Mouse (Mus musculus) heart, adult 2 months (tissue): Measurements from ENCODE around the gene 2310033P09Rik. TPM values are rescaled to one million over a fixed set of nuclear protein-coding genes. Genes with fewer than 3 reads are reported as not detected.

ENCODE experiments used
- DNase-seq, 2 experiments: peaks; one replicate each; pipeline ENCODE4 v3.0.0; 2021
- H3K27ac ChIP-seq: fragments of 200-600 bp; 2 replicates; pipeline ENCODE4 v1.8.1; 2022
- H3K27me3 ChIP-seq: fragments of 200-500 bp; 2 replicates; pipeline ENCODE4 v1.6.1; 2012; ENCODE audit warnings: mild to moderate bottlenecking, low read length, inconsistent platforms, mixed read lengths; ENCODE audit not compliant: control insufficient read depth, insufficient read depth
- H3K36me3 ChIP-seq: fragments of 200-500 bp; 2 replicates; pipeline ENCODE4 v1.6.1; 2012; ENCODE audit warnings: low read length, inconsistent platforms; ENCODE audit not compliant: control insufficient read depth, insufficient read depth
- H3K4me1 ChIP-seq: fragments of 200-500 bp; 2 replicates; pipeline ENCODE4 v1.6.1; 2011; ENCODE audit warnings: low read length; ENCODE audit not compliant: control insufficient read depth, insufficient read depth
- H3K4me3 ChIP-seq: fragments of 200-600 bp; 2 replicates; pipeline ENCODE4 v1.8.1; 2022
- H3K79me2 ChIP-seq: fragments of 200-500 bp; replicated peaks from 2 replicates; pipeline ENCODE4 v1.6.1; 2012; ENCODE audit warnings: mild to moderate bottlenecking, inconsistent platforms, low read length, moderate library complexity, mixed read lengths; ENCODE audit not compliant: control insufficient read depth, insufficient read depth
- H3K9ac ChIP-seq: fragments of 200-500 bp; 2 replicates; pipeline ENCODE4 v1.6.1; 2012; ENCODE audit warnings: low read depth, mild to moderate bottlenecking, control low read depth, inconsistent platforms, low read length, mixed read lengths
- CTCF ChIP-seq: fragments of 200-600 bp; IDR thresholded peaks from 2 replicates; pipeline ENCODE4 v1.8.1; 2022; ENCODE audit warnings: antibody characterized with exemption, mild to moderate bottlenecking, moderate library complexity
- EP300 ChIP-seq: fragments of 200-500 bp; IDR thresholded peaks from 2 replicates; pipeline ENCODE4 v1.6.1; 2011; ENCODE audit warnings: low read depth, low read length, control low read depth; ENCODE audit not compliant: insufficient read depth
- POLR2A ChIP-seq: fragments of 200-500 bp; IDR thresholded peaks from 2 replicates; pipeline ENCODE4 v1.6.1; 2011; ENCODE audit warnings: mild to moderate bottlenecking, low read depth, low read length, control low read depth; ENCODE audit not compliant: insufficient read depth
- WGBS: fragments of 180-500 bp; shearing (Covaris S2); methylation state at CpG from one replicate; pipeline ENCODE4 v1.1.7; 2018; 5-methylcytosine and 5-hydroxymethylcytosine counted together
- intact Hi-C: fragments of 180-260 bp; cut with DNase I; formaldehyde crosslinking; loops from one replicate; pipeline ENCODE4 v1.15.1; 2025
- polyA plus RNA-seq: library from polyadenylated mRNA; depleted of rRNA; stranded (reverse); fragments of >200 nt; gene quantifications from 2 replicates; pipeline ENCODE4 v1.2.3, GENCODE M21; 2012
- total RNA-seq, 2 experiments: library from RNA; stranded (reverse); gene quantifications; 2 replicates each; pipeline ENCODE4 v1.2.3; 2021

2310033P09Rik gene
- total and polyA plus RNA-seq, 3 experiments: 8.4 to 12.1 (median 9.4) TPM

DNA sequence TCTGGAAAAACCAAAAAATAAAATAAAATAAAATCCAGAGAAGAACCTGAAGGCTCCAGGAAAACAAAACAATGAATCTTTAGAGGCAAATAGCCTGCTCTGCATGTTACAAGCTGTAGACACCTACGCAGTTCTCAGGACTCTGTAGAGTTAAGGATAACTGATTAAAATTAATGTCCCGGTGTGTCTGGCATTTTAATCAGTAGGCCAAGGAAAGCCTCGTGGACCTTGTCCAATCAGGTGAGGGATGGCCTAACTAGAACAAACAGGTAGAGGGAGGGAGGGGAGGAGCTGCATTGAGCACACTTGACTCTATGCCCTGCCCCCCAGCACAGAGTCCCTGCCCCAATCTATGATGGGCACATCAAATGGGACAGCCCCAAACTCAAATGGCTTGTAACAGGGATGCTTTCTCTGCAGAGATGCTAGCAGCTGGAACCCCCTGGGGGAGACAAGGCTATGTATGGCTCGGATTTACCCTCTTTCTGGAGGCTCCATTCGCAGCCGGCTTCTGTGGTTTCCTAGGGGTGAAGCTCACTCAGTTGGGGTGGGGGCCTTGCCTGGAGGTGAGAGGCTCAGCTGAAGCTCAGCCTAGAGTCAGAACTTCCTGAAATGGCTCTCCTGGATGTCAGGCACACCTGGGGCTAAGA is 33.8 kb upstream of the 2310033P09Rik start:
- H3K4me3 ChIP-seq: no peak overlapping the region
- TF ChIP-seq EP300 (no peak), POLR2A (no peak)
- H3K79me2 ChIP-seq: no peaks in the 10 kb centered on the region
- H3K9ac ChIP-seq: no peak overlapping the region
- intact Hi-C loops: no loop called here
- no peak overlapping the region for H3K27ac ChIP-seq
- H3K27me3 ChIP-seq: peaks cover 10% of the 10 kb centered on the region
- no peaks in the 10 kb centered on the region for H3K36me3 ChIP-seq
- DNase-seq: no peak
- no peaks in the 10 kb centered on the region for H3K4me1 ChIP-seq
- 70% methylated on average over 6 of the region's 6 CpGs for WGBS

DNA sequence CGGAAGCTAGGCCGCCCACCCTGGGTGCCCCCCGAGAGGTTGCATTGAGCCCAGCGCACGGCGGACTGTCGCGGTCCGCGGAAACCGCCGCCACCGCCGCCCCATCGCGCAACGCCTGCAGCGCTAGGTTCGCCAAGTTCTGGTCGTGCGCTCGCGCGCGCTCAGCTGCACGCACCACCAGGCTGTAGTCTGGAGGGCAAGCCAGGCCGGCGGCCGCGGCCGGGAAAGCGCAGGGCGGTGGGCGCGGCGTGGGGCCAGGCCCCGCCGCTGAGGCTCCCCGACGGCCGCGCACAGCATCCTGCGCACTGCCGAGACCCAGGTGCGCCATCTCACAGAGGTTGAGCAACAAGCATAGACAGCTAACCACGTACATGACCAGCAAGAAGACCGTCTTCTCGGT is 31.6 kb upstream of the 2310033P09Rik start:
- no peak overlapping the region for H3K9ac ChIP-seq
- peaks cover 10% of the 10 kb centered on the region for H3K27me3 ChIP-seq
- H3K79me2 ChIP-seq: no peaks in the 10 kb centered on the region
- DNase-seq: no peak
- intact Hi-C loops: no loop called here
- H3K4me3 ChIP-seq: no peak overlapping the region
- H3K36me3 ChIP-seq: no peaks in the 10 kb centered on the region
- no peaks in the 10 kb centered on the region for H3K4me1 ChIP-seq
- H3K27ac ChIP-seq: no peak overlapping the region
- TF ChIP-seq CTCF (no peak), POLR2A (no peak), EP300 (no peak)
- WGBS: 6% methylated on average over 48 of the region's 48 CpGs

DNA sequence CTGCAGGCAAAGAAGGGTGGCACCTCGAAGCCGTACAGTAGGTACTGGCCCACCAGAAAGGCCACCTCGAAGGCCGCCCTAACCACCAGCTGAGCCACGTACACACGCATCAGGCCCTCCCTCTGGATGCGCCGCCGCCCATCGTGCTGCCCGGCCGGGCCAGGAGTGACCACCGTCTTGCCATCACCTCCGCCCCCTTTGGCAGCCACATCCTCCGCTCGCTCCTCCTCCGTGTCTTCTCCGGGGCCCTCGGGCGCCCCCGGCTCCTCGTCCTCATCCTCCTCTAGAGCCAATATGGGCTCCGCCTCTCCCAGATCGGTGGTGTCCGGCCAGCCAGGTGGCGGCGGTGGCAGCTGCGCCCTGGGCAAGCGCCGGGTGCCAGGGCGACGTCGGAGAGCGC is 31.2 kb upstream of the 2310033P09Rik start:
- no peak overlapping the region for H3K9ac ChIP-seq
- TF ChIP-seq EP300 (no peak), CTCF (no peak), POLR2A (no peak)
- no peak overlapping the region for H3K4me3 ChIP-seq
- no peaks in the 10 kb centered on the region for H3K79me2 ChIP-seq
- intact Hi-C loops: no loop called here
- H3K36me3 ChIP-seq: no peaks in the 10 kb centered on the region
- no peaks in the 10 kb centered on the region for H3K4me1 ChIP-seq
- DNase-seq: no peak
- H3K27me3 ChIP-seq: peaks cover 10% of the 10 kb centered on the region
- WGBS: 8% methylated on average over 32 of the region's 34 CpGs
- no peak overlapping the region for H3K27ac ChIP-seq

DNA sequence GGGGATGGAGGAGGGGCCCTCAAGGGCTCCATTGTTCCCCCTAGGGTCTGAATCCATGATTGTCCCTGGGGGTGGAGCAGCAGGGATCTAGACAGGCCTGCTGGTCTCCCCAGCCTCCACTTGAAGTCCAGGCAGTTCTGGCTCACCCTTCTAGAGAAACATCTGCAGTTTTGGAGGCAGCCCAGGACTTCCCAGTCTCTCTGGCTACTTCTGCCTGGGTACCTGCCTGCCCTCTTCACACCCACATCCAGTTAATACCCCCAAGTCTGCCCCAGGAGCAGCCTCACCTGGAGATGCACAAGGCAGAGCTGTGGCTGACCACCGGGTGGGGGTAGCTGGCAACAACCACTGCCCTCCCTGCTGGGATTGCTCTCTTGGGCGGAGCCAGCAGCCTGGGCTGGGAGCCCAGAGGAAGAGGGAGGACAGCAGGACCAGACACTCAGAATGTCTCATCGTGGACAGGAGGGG is 25.2 kb upstream of the 2310033P09Rik start, which contains the start of gene Gjc2:
Gjc2 (minus strand) TSS at position 350 of the 468 bp plus-strand sequence.
- H3K36me3 ChIP-seq: no peaks in the 10 kb centered on the region
- intact Hi-C loops: loop anchor here (2.0 kb wide), 1 partner anchor 22 kb away; no protein-coding TSS in a partner anchor
- no peak for TF ChIP-seq POLR2A
- no peak for TF ChIP-seq EP300
- TF ChIP-seq CTCF: no peak; the same call in 1 of the 2 replicates
- peaks cover 6% of the 10 kb centered on the region for H3K4me1 ChIP-seq
- 3% methylated on average over 3 of the region's 3 CpGs for WGBS
- H3K27ac ChIP-seq: peak within 1 kb of the TSS; percentile 78
- no peaks in the 10 kb centered on the region for H3K27me3 ChIP-seq
- DNase-seq: peak; percentile 81 to 82
- H3K79me2 ChIP-seq: no peaks in the 10 kb centered on the region
- H3K4me3 ChIP-seq: no peak within 1 kb of the TSS
- no peak within 1 kb of the TSS for H3K9ac ChIP-seq

DNA sequence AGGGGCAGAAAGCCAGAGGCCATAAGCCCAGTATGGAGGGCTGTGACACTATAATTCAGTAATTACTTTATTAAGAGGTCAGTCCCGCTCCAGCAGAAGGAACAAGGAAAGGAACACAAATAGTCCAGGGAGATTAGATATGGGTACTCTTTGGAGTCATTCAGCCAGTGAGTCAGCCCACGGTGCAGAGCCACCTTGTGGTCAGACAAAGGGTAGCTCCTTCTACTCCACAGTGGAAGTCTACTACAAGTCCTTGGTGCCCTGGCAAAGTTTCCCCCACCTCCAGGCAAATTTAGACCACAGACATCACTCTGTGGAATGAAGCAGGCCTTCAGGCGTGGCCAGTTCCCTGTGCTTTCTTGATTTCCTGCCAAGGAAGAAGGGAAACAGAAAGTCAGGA is 24.3 kb upstream of the 2310033P09Rik start:
- Histone ChIP-seq H3K27ac (peak overlapping the region; percentile 78), H3K79me2 (no peaks in the 10 kb centered on the region), H3K36me3 (no peaks in the 10 kb centered on the region), H3K9ac (no peak overlapping the region), H3K4me3 (no peak overlapping the region), H3K4me1 (peaks cover 6% of the 10 kb centered on the region), H3K27me3 (no peaks in the 10 kb centered on the region)
- WGBS: 5% methylated on average over 3 of the region's 3 CpGs
- TF ChIP-seq EP300 (peak; percentile 82; the same call in 1 of the 2 replicates), CTCF (peak; percentile 95), POLR2A (no peak)
- intact Hi-C loops: loop anchor here (2.0 kb wide), 1 partner anchor 23 kb away; no protein-coding TSS in a partner anchor
- peak; percentile 68 to 75 for DNase-seq

DNA sequence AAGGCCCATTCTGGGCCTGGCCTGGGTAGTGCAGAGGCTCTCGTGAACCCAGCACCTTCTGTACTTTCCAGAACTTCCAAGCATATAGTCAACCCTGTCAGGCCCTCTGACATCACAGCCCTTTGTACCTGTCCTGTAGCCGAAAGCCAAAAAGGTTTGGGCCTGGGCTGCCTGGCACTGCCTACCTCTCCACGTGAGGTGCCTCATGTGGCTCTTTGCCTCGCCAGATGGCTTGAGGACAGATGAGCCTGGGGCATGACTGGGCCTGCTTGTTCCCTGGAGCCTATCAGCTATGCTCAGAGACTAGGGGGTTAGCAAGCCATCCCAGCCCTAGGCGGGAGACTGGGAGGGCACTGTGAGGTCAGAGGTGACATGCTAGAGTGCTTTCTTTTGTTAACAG is 22.6 kb upstream of the 2310033P09Rik start:
- intact Hi-C loops: no loop called here
- no peaks in the 10 kb centered on the region; the same call in 1 of the 2 replicates for H3K79me2 ChIP-seq
- H3K4me3 ChIP-seq: no peak overlapping the region
- TF ChIP-seq CTCF (no peak), POLR2A (no peak), EP300 (no peak)
- no peak overlapping the region for H3K27ac ChIP-seq
- WGBS: 85% methylated on average over 5 of the region's 5 CpGs
- H3K36me3 ChIP-seq: no peaks in the 10 kb centered on the region
- H3K9ac ChIP-seq: no peak overlapping the region
- H3K27me3 ChIP-seq: no peaks in the 10 kb centered on the region
- DNase-seq: no peak
- H3K4me1 ChIP-seq: peaks cover 6% of the 10 kb centered on the region
